Mouse (Mus musculus) liver, adult 2 months (tissue): ENCODE results near the gene Gm17662. TPM values are rescaled to one million over a fixed set of nuclear protein-coding genes. Genes with fewer than 3 reads are reported as not detected.

Source experiments
- DNase-seq: peaks from one replicate; pipeline ENCODE4 v3.0.0-alpha.2; 2011; ENCODE audit warnings: low read depth, low spot score; ENCODE audit errors: extremely low read depth
- H3K27ac ChIP-seq: fragments of 200-500 bp; replicated peaks from 2 replicates; pipeline ENCODE4 v1.5.1; 2012; ENCODE audit warnings: low read depth, mild to moderate bottlenecking, control low read depth, inconsistent platforms, low read length; ENCODE audit not compliant: insufficient read depth
- H3K27me3 ChIP-seq: fragments of 200-500 bp; 2 replicates; pipeline ENCODE4 v1.6.1; 2012; ENCODE audit warnings: mild to moderate bottlenecking, moderate library complexity, low read length, inconsistent platforms; ENCODE audit not compliant: control insufficient read depth, insufficient read depth
- H3K36me3 ChIP-seq: fragments of 200-500 bp; 2 replicates; pipeline ENCODE4 v1.6.1; 2012; ENCODE audit warnings: low read length, inconsistent platforms; ENCODE audit not compliant: control insufficient read depth, insufficient read depth
- H3K4me1 ChIP-seq: fragments of 200-500 bp; 2 replicates; pipeline ENCODE4 v1.6.1; 2011; ENCODE audit warnings: low read length; ENCODE audit not compliant: control insufficient read depth, insufficient read depth
- H3K4me3 ChIP-seq: fragments of 200-500 bp; 2 replicates; pipeline ENCODE4 v1.5.1; 2011; ENCODE audit warnings: low read depth, mild to moderate bottlenecking, control low read depth, low read length, moderate library complexity; ENCODE audit not compliant: insufficient read depth
- H3K79me2 ChIP-seq: fragments of 200-500 bp; 2 replicates; pipeline ENCODE4 v1.6.1; 2012; ENCODE audit warnings: inconsistent platforms, mild to moderate bottlenecking, low read length, moderate library complexity; ENCODE audit not compliant: control insufficient read depth, insufficient read depth
- H3K9ac ChIP-seq: fragments of 200-500 bp; 2 replicates; pipeline ENCODE4 v1.6.1; 2012; ENCODE audit warnings: low read depth, mild to moderate bottlenecking, control low read depth, inconsistent platforms, low read length
- CTCF ChIP-seq: fragments of 200-500 bp; IDR thresholded peaks from 2 replicates; pipeline ENCODE4 v1.5.1; 2011; ENCODE audit warnings: low read depth, low read length, control low read depth
- POLR2A ChIP-seq: fragments of 200-500 bp; IDR thresholded peaks from 2 replicates; pipeline ENCODE4 v1.6.1; 2011; ENCODE audit warnings: low read length, control low read depth; ENCODE audit not compliant: insufficient read depth; ENCODE audit errors: extremely low read depth
- WGBS: fragments of 180-500 bp; shearing (Covaris S2); methylation state at CpG from one replicate; pipeline ENCODE4 v1.1.7; 2018; 5-methylcytosine and 5-hydroxymethylcytosine counted together
- polyA plus RNA-seq: library from polyadenylated mRNA; depleted of rRNA; stranded (reverse); fragments of >200 nt; gene quantifications from 2 replicates; pipeline ENCODE4 v1.2.3, GENCODE M21; 2012; rRNA removed
- total RNA-seq: library from RNA; depleted of rRNA; stranded (reverse); fragments of >200 nt; gene quantifications from 2 replicates; pipeline ENCODE4 v1.2.3, GENCODE M21; 2014; rRNA removed

Gm17662 gene
- total RNA-seq (not detected in 2 replicates), polyA plus RNA-seq (not detected in 2 replicates)

- H3K4me3 ChIP-seq = no peak within 1 kb of the TSS
- peaks cover 3% of the 10 kb centered on the region; the same call in 1 of the 2 replicates for H3K79me2 ChIP-seq
- H3K4me1 ChIP-seq = no peaks in the 10 kb centered on the region
- no peak for DNase-seq
- H3K27me3 ChIP-seq = no peaks in the 10 kb centered on the region
- no peak for TF ChIP-seq POLR2A
- no peak for TF ChIP-seq CTCF
- no peak within 1 kb of the TSS for H3K27ac ChIP-seq
- 71% methylated on average over 1 of the region's 1 CpGs for WGBS
- H3K9ac ChIP-seq = no peak within 1 kb of the TSS
- peaks cover 76% of the 10 kb centered on the region for H3K36me3 ChIP-seq
These were observed at the start of gene Gm17662 for GRCm38 (mm10) chr4:104857029-104857428. Gene Gm17662, plus strand, starts transcription at chr4:104857329.

- TF ChIP-seq CTCF (no peak), POLR2A (no peak)
- H3K4me1 ChIP-seq = no peaks in the 10 kb centered on the region; the same call in 1 of the 2 replicates
- H3K36me3 ChIP-seq = peaks cover 5% of the 10 kb centered on the region
- no peak overlapping the region for H3K27ac ChIP-seq
- no peaks in the 10 kb centered on the region for H3K79me2 ChIP-seq
- no peaks in the 10 kb centered on the region for H3K27me3 ChIP-seq
- no peak for DNase-seq
- no peak overlapping the region for H3K4me3 ChIP-seq
- WGBS = 73% methylated on average over 10 of the region's 10 CpGs
- no peak overlapping the region for H3K9ac ChIP-seq
These were observed 46.3 kb upstream of the Gm17662 start for GRCm38 (mm10) chr4:104810710-104811286.

GRCm38 (mm10) chr4:104813617-104814016 is 43.5 kb upstream of the Gm17662 start:
- Histone ChIP-seq H3K27ac (no peak overlapping the region), H3K4me3 (no peak overlapping the region), H3K4me1 (peaks cover 15% of the 10 kb centered on the region), H3K9ac (no peak overlapping the region), H3K27me3 (no peaks in the 10 kb centered on the region), H3K36me3 (peaks cover 11% of the 10 kb centered on the region), H3K79me2 (no peaks in the 10 kb centered on the region)
- DNase-seq = no peak
- WGBS = 91% methylated on average over 2 of the region's 2 CpGs
- no peak for TF ChIP-seq CTCF
- no peak for TF ChIP-seq POLR2A

- Histone ChIP-seq H3K36me3 (peaks cover 27% of the 10 kb centered on the region), H3K27me3 (no peaks in the 10 kb centered on the region), H3K9ac (no peak overlapping the region), H3K4me1 (peaks cover 38% of the 10 kb centered on the region), H3K79me2 (no peaks in the 10 kb centered on the region), H3K4me3 (no peak overlapping the region), H3K27ac (peak overlapping the region; percentile 97)
- DNase-seq = peak; percentile 99
- 24% methylated on average over 4 of the region's 4 CpGs for WGBS
- no peak; the same call in 1 of the 2 replicates for TF ChIP-seq CTCF
- no peak for TF ChIP-seq POLR2A
These were observed 40.5 kb upstream of the Gm17662 start for GRCm38 (mm10) chr4:104816519-104817232.

- H3K27me3 ChIP-seq = no peaks in the 10 kb centered on the region
- peak; percentile 81 for DNase-seq
- peaks cover 35% of the 10 kb centered on the region for H3K36me3 ChIP-seq
- H3K4me1 ChIP-seq = peaks cover 40% of the 10 kb centered on the region
- TF ChIP-seq POLR2A (no peak), CTCF (peak; percentile 47)
- H3K9ac ChIP-seq = peak overlapping the region; percentile 49
- peak overlapping the region; percentile 91 for H3K27ac ChIP-seq
- peaks cover under 1% of the 10 kb centered on the region; the same call in 1 of the 2 replicates for H3K79me2 ChIP-seq
- 23% methylated on average over 2 of the region's 2 CpGs for WGBS
- H3K4me3 ChIP-seq = no peak overlapping the region
These were observed 39.6 kb upstream of the Gm17662 start for GRCm38 (mm10) chr4:104817509-104817908.

- TF ChIP-seq CTCF (no peak), POLR2A (no peak)
- Histone ChIP-seq H3K4me3 (no peak overlapping the region), H3K36me3 (peaks cover 43% of the 10 kb centered on the region), H3K4me1 (peaks cover 52% of the 10 kb centered on the region), H3K27me3 (no peaks in the 10 kb centered on the region), H3K79me2 (peaks cover 5% of the 10 kb centered on the region; the same call in 1 of the 2 replicates), H3K9ac (peak overlapping the region; percentile 42), H3K27ac (peak overlapping the region; percentile 91)
- 19% methylated on average over 4 of the region's 4 CpGs for WGBS
- peak; percentile 88 for DNase-seq
These were observed 38.1 kb upstream of the Gm17662 start for GRCm38 (mm10) chr4:104818986-104819385.
